In genomic region chr5:9623095-9623459, GRCm38 (mm10) we compare ENCODE assay signal across 11 mouse cellular contexts.
A peak's percentile ranks its signal among the peaks of the same experiment; 100 is the strongest.
DNase-seq lines count a peak whose midpoint lies in the region; ATAC-seq lines count a peak whose summit lies in the region.
"Had no signal": no experiment of that assay in that cellular context is flagged by ENCODE, and none has a peak within 500 bp of the region (broad histone marks: within the 10 kb centered on the region; RNA-seq: fewer than 3 reads in every experiment).

No protein-coding gene starts in this region.

- no peaks in the 10 kb centered on the region for H3K9me3 ChIP-seq in kidney, embryonic 14.5 days (ENCODE audit: control insufficient read depth, low read length)
- no peaks in the 10 kb centered on the region for H3K9me3 ChIP-seq in hindbrain, embryonic 12.5 days (replicated peaks)
- no peaks in the 10 kb centered on the region for H3K9me3 ChIP-seq in neural tube, embryonic 12.5 days
- H3K9me3 ChIP-seq: heart, embryonic 10.5 days had no signal

- WGBS in kidney, embryonic 14.5 days, result 6% methylated on average over 4 of the region's 4 CpGs
- WGBS in hindbrain, embryonic 12.5 days, result 10% methylated on average over 4 of the region's 4 CpGs
- WGBS in neural tube, embryonic 12.5 days, result 6% methylated on average over 4 of the region's 4 CpGs

- no peak overlapping the region for H3K4me2 ChIP-seq in kidney, embryonic 14.5 days (replicated peaks; ENCODE audit: low read depth, low read length)
- H3K4me2 ChIP-seq in hindbrain, embryonic 12.5 days (replicated peaks), result peak overlapping the region; percentile 21
- H3K4me2 ChIP-seq in neural tube, embryonic 12.5 days (replicated peaks), result no peak overlapping the region

- H3K4me3 ChIP-seq in kidney, embryonic 14.5 days (ENCODE audit: low read length), result no peak overlapping the region
- no peak overlapping the region for H3K4me3 ChIP-seq in hindbrain, embryonic 12.5 days
- no peak overlapping the region for H3K4me3 ChIP-seq in neural tube, embryonic 12.5 days
- H3K4me3 ChIP-seq: heart, embryonic 10.5 days had no signal

- peak overlapping the region; percentile 30; the same call in 1 of the 2 replicates for H3K27ac ChIP-seq in kidney, embryonic 14.5 days (ENCODE audit: low read depth, low read length)
- 0 out of 2 replicates have a peak overlapping the region, but pooled peaks have one; percentile 4 for H3K27ac ChIP-seq in hindbrain, embryonic 12.5 days
- H3K27ac ChIP-seq in neural tube, embryonic 12.5 days, result no peak overlapping the region
- H3K27ac ChIP-seq: heart, embryonic 10.5 days had no signal

- DNase-seq in kidney, adult 9 months, result no peak
- peak; percentile 16 to 34 for DNase-seq in cerebellum, postnatal 14 days
- DNase-seq in gastrocnemius, postnatal 10 days, result no peak
- no peak for DNase-seq in T-cell, adult 2 months (ENCODE audit: low spot score)
- no peak for DNase-seq in adrenal gland, adult (ENCODE audit: inconsistent age in 2 of 2, low spot score in 1 of 2)

- H3K27me3 ChIP-seq in kidney, embryonic 14.5 days (ENCODE audit: control insufficient read depth, insufficient read depth, low read length), result no peaks in the 10 kb centered on the region
- no peaks in the 10 kb centered on the region for H3K27me3 ChIP-seq in hindbrain, embryonic 12.5 days
- H3K27me3 ChIP-seq in neural tube, embryonic 12.5 days (replicated peaks), result no peaks in the 10 kb centered on the region

- H3K9ac ChIP-seq in kidney, embryonic 14.5 days (ENCODE audit: low read depth, low read length), result no peak overlapping the region
- H3K9ac ChIP-seq in hindbrain, embryonic 12.5 days, result no peak overlapping the region
- no peak overlapping the region for H3K9ac ChIP-seq in neural tube, embryonic 12.5 days

- no peaks in the 10 kb centered on the region for H3K36me3 ChIP-seq in kidney, embryonic 14.5 days (ENCODE audit: control insufficient read depth, insufficient read depth, low read length)
- H3K36me3 ChIP-seq in hindbrain, embryonic 12.5 days, result no peaks in the 10 kb centered on the region
- H3K36me3 ChIP-seq in neural tube, embryonic 12.5 days, result no peaks in the 10 kb centered on the region
- H3K36me3 ChIP-seq: heart, embryonic 10.5 days had no signal

- peak; percentile 97 for ATAC-seq in kidney, embryonic 14.5 days (ENCODE audit: low FRiP score, low TSS enrichment)
- ATAC-seq in hindbrain, embryonic 12.5 days (ENCODE audit: low FRiP score), result peak; percentile 89
- ATAC-seq in neural tube, embryonic 12.5 days (ENCODE audit: low FRiP score, low read depth), result peak; percentile 93
- ATAC-seq: intestine, embryonic 16.5 days; lung, postnatal 0 days had no signal

- no peaks in the 10 kb centered on the region for H3K4me1 ChIP-seq in kidney, embryonic 14.5 days (ENCODE audit: control insufficient read depth, insufficient read depth, low read length)
- H3K4me1 ChIP-seq in hindbrain, embryonic 12.5 days, result peaks cover 6% of the 10 kb centered on the region
- H3K4me1 ChIP-seq in neural tube, embryonic 12.5 days, result peaks cover 5% of the 10 kb centered on the region; the same call in 1 of the 2 replicates
- H3K4me1 ChIP-seq: heart, embryonic 10.5 days had no signal

Comparison
In these comparisons a context has a peak if more than half of its experiments do, and no peak if none do; other contexts are left out.
1. DNase-seq: peak in cerebellum, postnatal 14 days (2 of 2); none in kidney, adult 9 months (single experiment), gastrocnemius, postnatal 10 days (single experiment), T-cell, adult 2 months (single experiment) and adrenal gland, adult (0 of 2).
2. Peak in every context shown above with its lines, with median percentiles within 50 percentile points of each other: ATAC-seq.